In genomic region chr5:120703660-120704059, GRCm38 (mm10) we compare ENCODE assay signal across 8 mouse cellular contexts.
"Had no signal": no experiment of that assay in that cellular context is flagged by ENCODE, and none has a peak within 500 bp of the region (broad histone marks: within the 10 kb centered on the region; RNA-seq: fewer than 3 reads in every experiment).

No protein-coding gene starts in this region.

- DNase-seq: liver, postnatal 0 days; lung, adult 2 months; lung, postnatal 14 days; lung, postnatal 36 days; right cerebral cortex, postnatal 14 days; thymus, adult 2 months; thymus, postnatal 25 days; thymus, postnatal 4 days had no signal
